Mouse (Mus musculus) kidney, embryonic 15.5 days (tissue): Measurements from ENCODE around the gene Gm12394. TPM values are rescaled to one million over a fixed set of nuclear protein-coding genes. Genes with fewer than 3 reads are reported as not detected.
"Not testable (repeated sequence)": the region's sequence is repeated elsewhere in the genome, so short reads cannot be mapped to it uniquely, and the experiment has no call there.

Experiments
- ATAC-seq: fragments of 200-750 bp; cut with Nextera tagmentation; replicated peaks from 2 replicates; pipeline ENCODE4 v1.8.0; 2017; ENCODE audit warnings: moderate TSS enrichment; ENCODE audit not compliant: low FRiP score
- H3K27ac ChIP-seq: fragments of 300-500 bp; sonication (generic); 2 replicates; pipeline ENCODE4 v1.5.1; 2015; ENCODE audit warnings: mild to moderate bottlenecking, inconsistent platforms
- H3K27me3 ChIP-seq: fragments of 300-500 bp; sonication (generic); 2 replicates; pipeline ENCODE4 v1.6.1; 2015; ENCODE audit warnings: inconsistent platforms
- H3K36me3 ChIP-seq: fragments of 300-500 bp; sonication (generic); 2 replicates; pipeline ENCODE4 v1.6.1; 2015; ENCODE audit warnings: inconsistent platforms
- H3K4me1 ChIP-seq: fragments of 300-500 bp; sonication (generic); 2 replicates; pipeline ENCODE4 v1.6.1; 2015; ENCODE audit warnings: inconsistent platforms
- H3K4me2 ChIP-seq: fragments of 300-500 bp; sonication (generic); 2 replicates; pipeline ENCODE4 v1.6.1; 2015; ENCODE audit warnings: moderate library complexity, mild to moderate bottlenecking, inconsistent platforms
- H3K4me3 ChIP-seq: fragments of 300-500 bp; sonication (generic); replicated peaks from 2 replicates; pipeline ENCODE4 v1.5.1; 2015; ENCODE audit warnings: mild to moderate bottlenecking, inconsistent platforms
- H3K9ac ChIP-seq: fragments of 300-500 bp; sonication (generic); 2 replicates; pipeline ENCODE4 v1.6.1; 2015; ENCODE audit warnings: mild to moderate bottlenecking, inconsistent platforms
- H3K9me3 ChIP-seq: fragments of 300-500 bp; sonication (generic); replicated peaks from 2 replicates; pipeline ENCODE4 v1.6.1; 2016; ENCODE audit warnings: inconsistent platforms
- WGBS: fragments of 180-500 bp; shearing (Covaris S2); methylation state at CpG from one replicate; pipeline ENCODE4 v1.1.7; 2015; ENCODE audit warnings: mixed read lengths; 5-methylcytosine and 5-hydroxymethylcytosine counted together
- polyA plus RNA-seq: library from polyadenylated mRNA; unstranded; fragments of >200 nt; fragmentation: Nextera tagmentation; extraction: Ambion mirVana; gene quantifications from 2 replicates; pipeline ENCODE4 v1.2.1, GENCODE M21; 2015

Gm12394 gene
- polyA plus RNA-seq, 1 experiment from 2014 or later, result 0.09 TPM

- H3K36me3 ChIP-seq, result no peaks in the 10 kb centered on the region
- no peak overlapping the region for H3K4me2 ChIP-seq
- H3K27ac ChIP-seq, result no peak overlapping the region
- no peak overlapping the region for H3K9ac ChIP-seq
- H3K4me1 ChIP-seq, result no peaks in the 10 kb centered on the region
- no peaks in the 10 kb centered on the region for H3K27me3 ChIP-seq
- no peak overlapping the region for H3K4me3 ChIP-seq
- no peak; the same call in 1 of the 2 replicates for ATAC-seq
- 80% methylated on average over 16 of the region's 16 CpGs for WGBS
- no peaks in the 10 kb centered on the region for H3K9me3 ChIP-seq
Measured at GRCm38 (mm10) chr4:42879829-42880676, 23.5 kb upstream of the Gm12394 start.

GRCm38 (mm10) chr4:42877657-42878056 lies 21.1 kb upstream of the Gm12394 start:
- WGBS, result 75% methylated on average over 2 of the region's 2 CpGs
- Histone ChIP-seq H3K4me1 (no peaks in the 10 kb centered on the region), H3K4me3 (no peak overlapping the region), H3K4me2 (no peak overlapping the region), H3K9me3 (no peaks in the 10 kb centered on the region), H3K27ac (no peak overlapping the region), H3K9ac (no peak overlapping the region), H3K36me3 (no peaks in the 10 kb centered on the region), H3K27me3 (no peaks in the 10 kb centered on the region)
- ATAC-seq, result no peak

- peak; percentile 78 for ATAC-seq
Measured at GRCm38 (mm10) chr4:42876586-42877291, 20.2 kb upstream of the Gm12394 start.

GRCm38 (mm10) chr4:42874134-42874533 lies 17.6 kb upstream of the Gm12394 start, which contains the start of gene Fam205c:
Fam205c (minus strand) TSS chr4:42874234.
- 88% methylated on average over 7 of the region's 7 CpGs for WGBS
- no peak within 1 kb of the TSS for H3K27ac ChIP-seq
- H3K9ac ChIP-seq, result no peak within 1 kb of the TSS
- no peak within 1 kb of the TSS for H3K4me3 ChIP-seq
- H3K4me2 ChIP-seq, result no peak within 1 kb of the TSS
- no peaks in the 10 kb centered on the region for H3K4me1 ChIP-seq
- H3K27me3 ChIP-seq, result no peaks in the 10 kb centered on the region
- no peaks in the 10 kb centered on the region for H3K9me3 ChIP-seq
- no peak for ATAC-seq
- H3K36me3 ChIP-seq, result no peaks in the 10 kb centered on the region

More at GRCm38 (mm10) chr4:42876586-42877291, 20.2 kb upstream of the Gm12394 start:
- no peak overlapping the region for H3K4me2 ChIP-seq
- no peaks in the 10 kb centered on the region for H3K4me1 ChIP-seq
- no peaks in the 10 kb centered on the region for H3K9me3 ChIP-seq
- no peaks in the 10 kb centered on the region for H3K36me3 ChIP-seq
- WGBS, result 38% methylated on average over 5 of the region's 5 CpGs
- H3K27ac ChIP-seq, result no peak overlapping the region
- no peaks in the 10 kb centered on the region for H3K27me3 ChIP-seq
- H3K4me3 ChIP-seq, result no peak overlapping the region
- no peak overlapping the region for H3K9ac ChIP-seq

GRCm38 (mm10) chr4:42872746-42873435 lies 16.3 kb upstream of the Gm12394 start:
- Histone ChIP-seq H3K27me3 (no peaks in the 10 kb centered on the region), H3K4me1 (no peaks in the 10 kb centered on the region), H3K4me3 (no peak overlapping the region), H3K36me3 (no peaks in the 10 kb centered on the region), H3K9me3 (no peaks in the 10 kb centered on the region), H3K4me2 (no peak overlapping the region), H3K27ac (no peak overlapping the region), H3K9ac (no peak overlapping the region)
- 70% methylated on average over 16 of the region's 16 CpGs for WGBS
- ATAC-seq, result no peak

GRCm38 (mm10) chr4:42872151-42872550 lies 15.6 kb upstream of the Gm12394 start:
- H3K9me3 ChIP-seq, result no peaks in the 10 kb centered on the region
- no peaks in the 10 kb centered on the region for H3K27me3 ChIP-seq
- 92% methylated on average over 7 of the region's 7 CpGs for WGBS
- no peak overlapping the region for H3K4me3 ChIP-seq
- no peak overlapping the region for H3K4me2 ChIP-seq
- H3K4me1 ChIP-seq, result no peaks in the 10 kb centered on the region
- no peak overlapping the region for H3K27ac ChIP-seq
- ATAC-seq, result no peak
- no peaks in the 10 kb centered on the region for H3K36me3 ChIP-seq
- no peak overlapping the region for H3K9ac ChIP-seq

GRCm38 (mm10) chr4:42870748-42871147 lies 14.2 kb upstream of the Gm12394 start:
- no peak overlapping the region for H3K9ac ChIP-seq
- 83% methylated on average over 5 of the region's 5 CpGs for WGBS
- no peak for ATAC-seq
- no peak overlapping the region for H3K4me2 ChIP-seq
- no peaks in the 10 kb centered on the region for H3K27me3 ChIP-seq
- H3K36me3 ChIP-seq, result no peaks in the 10 kb centered on the region
- no peaks in the 10 kb centered on the region for H3K9me3 ChIP-seq
- H3K27ac ChIP-seq, result no peak overlapping the region
- no peak overlapping the region for H3K4me3 ChIP-seq
- H3K4me1 ChIP-seq, result no peaks in the 10 kb centered on the region

- no peak overlapping the region for H3K4me2 ChIP-seq
- WGBS, result 88% methylated on average over 5 of the region's 5 CpGs
- no peak overlapping the region for H3K4me3 ChIP-seq
- no peak overlapping the region for H3K27ac ChIP-seq
- no peak for ATAC-seq
- no peaks in the 10 kb centered on the region for H3K36me3 ChIP-seq
- H3K9me3 ChIP-seq, result no peaks in the 10 kb centered on the region
- no peaks in the 10 kb centered on the region for H3K27me3 ChIP-seq
- no peak overlapping the region for H3K9ac ChIP-seq
- no peaks in the 10 kb centered on the region for H3K4me1 ChIP-seq
Measured at GRCm38 (mm10) chr4:42868193-42868592, 11.6 kb upstream of the Gm12394 start.

- H3K27ac ChIP-seq, result no peak overlapping the region
- H3K4me1 ChIP-seq, result no peaks in the 10 kb centered on the region
- no peaks in the 10 kb centered on the region for H3K9me3 ChIP-seq
- 63% methylated on average over 3 of the region's 3 CpGs for WGBS
- no peak overlapping the region for H3K9ac ChIP-seq
- no peaks in the 10 kb centered on the region for H3K27me3 ChIP-seq
- H3K4me3 ChIP-seq, result no peak overlapping the region
- H3K36me3 ChIP-seq, result no peaks in the 10 kb centered on the region
- H3K4me2 ChIP-seq, result no peak overlapping the region
- no peak for ATAC-seq
Measured at GRCm38 (mm10) chr4:42867390-42867789, 10.8 kb upstream of the Gm12394 start.

- 79% methylated on average over 5 of the region's 5 CpGs for WGBS
- H3K9me3 ChIP-seq, H3K27me3 ChIP-seq, H3K4me2 ChIP-seq, ATAC-seq, H3K9ac ChIP-seq, H3K27ac ChIP-seq, H3K36me3 ChIP-seq, H3K4me3 ChIP-seq, H3K4me1 ChIP-seq: not testable (repeated sequence)
Measured at GRCm38 (mm10) chr4:42863487-42863886, 6.9 kb upstream of the Gm12394 start.

GRCm38 (mm10) chr4:42860483-42860882 lies 3.9 kb upstream of the Gm12394 start:
- not testable (repeated sequence) for H3K4me2 ChIP-seq, H3K27ac ChIP-seq, H3K9me3 ChIP-seq, H3K36me3 ChIP-seq, H3K27me3 ChIP-seq, H3K4me3 ChIP-seq, H3K9ac ChIP-seq, ATAC-seq, H3K4me1 ChIP-seq
- 82% methylated on average over 9 of the region's 9 CpGs for WGBS

- H3K4me1 ChIP-seq, H3K9me3 ChIP-seq, H3K27ac ChIP-seq, H3K4me3 ChIP-seq, ATAC-seq, H3K9ac ChIP-seq, H3K4me2 ChIP-seq, H3K36me3 ChIP-seq, H3K27me3 ChIP-seq: not testable (repeated sequence)
- WGBS, result no CpG with 5 or more reads among the region's 1 CpGs
Measured at GRCm38 (mm10) chr4:42853788-42854187, 2.8 kb downstream of the Gm12394 start, which contains the start of gene Fam205a1. Fam205a1 (minus strand) TSS chr4:42853888.
